Mouse (Mus musculus): ENCODE data around the gene Pld3. TPM values are rescaled to one million over a fixed set of nuclear protein-coding genes. Genes with fewer than 3 reads are reported as not detected.

Gene Pld3
- polyA plus RNA-seq, 1 experiment from 2014 or later: 57.4 TPM

DNA sequence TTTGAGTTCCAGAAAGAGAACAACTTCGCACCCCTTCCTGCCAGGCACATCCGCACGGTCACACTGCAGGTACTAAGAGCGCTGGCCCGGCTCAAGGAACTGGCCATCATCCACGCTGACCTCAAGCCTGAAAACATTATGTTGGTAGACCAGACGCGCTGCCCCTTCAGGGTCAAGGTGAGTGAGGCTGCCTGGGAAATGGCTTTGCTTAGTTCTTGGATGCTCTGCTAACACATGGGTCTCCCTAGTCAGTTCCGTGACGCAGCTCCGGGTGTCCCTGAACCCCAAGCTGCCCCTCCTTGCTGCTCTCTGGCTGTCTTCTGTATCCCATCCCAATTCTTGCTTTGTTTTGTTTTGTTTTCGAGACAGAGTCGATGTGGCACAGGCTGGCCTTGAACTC, 29.2 kb downstream of the Pld3 start:
- H3K4me1 ChIP-seq (ENCODE audit: insufficient read depth): no peaks in the 10 kb centered on the region
- 92% methylated on average over 13 of the region's 13 CpGs for WGBS
- H3K4me3 ChIP-seq (ENCODE audit: low read depth, low read length): no peak overlapping the region
- H3K4me2 ChIP-seq: no peak overlapping the region
- 0 out of 2 replicates have a peak, but pooled peaks cover 2% of the 10 kb centered on the region for H3K36me3 ChIP-seq (ENCODE audit: insufficient read depth)
- H3K9me3 ChIP-seq (ENCODE audit: low read depth, low read length): peaks cover 4% of the 10 kb centered on the region; the same call in 1 of the 2 replicates
- H3K27me3 ChIP-seq (ENCODE audit: insufficient read depth, low read length): no peaks in the 10 kb centered on the region
- ATAC-seq (ENCODE audit: insufficient read depth) (no peak), DNase-seq (no peak)
- H3K27ac ChIP-seq (ENCODE audit: low read depth): no peak overlapping the region
- TF ChIP-seq CTCF (IDR thresholded peaks at IDR 0.05; ENCODE audit: low read depth): no peak
- no peak overlapping the region for H3K9ac ChIP-seq

DNA sequence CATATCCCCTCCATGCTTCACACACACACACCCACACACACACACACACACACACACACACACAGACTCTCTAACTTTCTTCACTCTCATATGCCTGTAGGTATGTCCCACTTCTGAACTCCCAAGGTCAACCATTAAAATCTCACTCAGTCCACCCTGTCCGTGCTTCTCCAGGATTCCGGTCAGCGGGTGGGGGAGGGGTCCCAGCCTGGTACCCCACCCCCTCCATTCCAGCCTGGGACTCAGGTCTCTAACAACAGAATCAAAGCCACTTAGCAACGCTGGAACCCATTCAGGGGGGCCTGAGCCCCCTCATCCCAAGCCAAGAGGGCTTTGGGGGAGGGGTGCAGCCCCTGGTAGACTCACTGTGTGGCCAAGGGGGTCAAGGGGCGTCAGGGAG, 30.1 kb downstream of the Pld3 start, which contains the start of gene Hipk4:
Gene Hipk4, plus strand, starts transcription at position 301 of the 400 bp plus-strand sequence.
- Histone ChIP-seq H3K4me1 (ENCODE audit: insufficient read depth) (no peaks in the 10 kb centered on the region), H3K36me3 (ENCODE audit: insufficient read depth) (0 out of 2 replicates have a peak, but pooled peaks cover 3% of the 10 kb centered on the region)
- TF ChIP-seq CTCF (IDR thresholded peaks at IDR 0.05; ENCODE audit: low read depth): no peak

DNA sequence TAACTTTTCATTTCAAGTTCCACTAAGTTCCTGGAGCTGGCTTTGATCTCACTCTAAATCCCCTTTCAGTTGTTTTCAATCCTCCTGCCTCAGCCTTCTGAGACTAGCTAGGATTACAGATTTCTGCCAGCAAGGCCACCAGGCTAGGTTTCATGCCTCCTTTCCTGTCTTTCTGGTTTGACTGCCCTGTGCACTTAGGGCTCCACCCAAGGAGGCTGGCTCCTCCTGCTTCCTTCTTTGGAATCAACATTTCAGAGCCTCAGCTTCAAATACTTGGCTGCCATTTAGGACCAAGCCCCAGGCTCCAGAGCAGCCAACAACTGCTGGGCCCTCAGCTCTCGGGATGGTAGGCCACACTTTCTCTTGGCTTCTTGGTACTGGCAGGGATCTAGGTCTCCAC, 32.4 kb downstream of the Pld3 start:
- H3K4me2 ChIP-seq: no peak overlapping the region
- no peaks in the 10 kb centered on the region for H3K4me1 ChIP-seq (ENCODE audit: insufficient read depth)
- ATAC-seq (ENCODE audit: insufficient read depth) (no peak), DNase-seq (peak; percentile 44)
- no peak overlapping the region for H3K27ac ChIP-seq (ENCODE audit: low read depth)
- H3K9me3 ChIP-seq (ENCODE audit: low read depth, low read length): peaks cover 4% of the 10 kb centered on the region; the same call in 1 of the 2 replicates
- TF ChIP-seq CTCF (IDR thresholded peaks at IDR 0.05; ENCODE audit: low read depth): no peak
- H3K27me3 ChIP-seq (ENCODE audit: insufficient read depth, low read length): no peaks in the 10 kb centered on the region
- H3K9ac ChIP-seq: no peak overlapping the region
- WGBS: 63% methylated on average over 1 of the region's 1 CpGs
- H3K36me3 ChIP-seq (ENCODE audit: insufficient read depth): peaks cover 5% of the 10 kb centered on the region; the same call in 1 of the 2 replicates
- no peak overlapping the region for H3K4me3 ChIP-seq (ENCODE audit: low read depth, low read length)

More for the DNA sequence above, 30.1 kb downstream of the Pld3 start, which contains the start of gene Hipk4:
- DNase-seq (no peak), ATAC-seq (ENCODE audit: insufficient read depth) (no peak)
- Histone ChIP-seq H3K27me3 (ENCODE audit: insufficient read depth, low read length) (no peaks in the 10 kb centered on the region), H3K4me3 (ENCODE audit: low read depth, low read length) (no peak within 1 kb of the TSS), H3K27ac (ENCODE audit: low read depth) (no peak within 1 kb of the TSS), H3K4me2 (no peak within 1 kb of the TSS), H3K9me3 (ENCODE audit: low read depth, low read length) (peaks cover 4% of the 10 kb centered on the region; the same call in 1 of the 2 replicates), H3K9ac (no peak within 1 kb of the TSS)
- WGBS: 48% methylated on average over 5 of the region's 5 CpGs

DNA sequence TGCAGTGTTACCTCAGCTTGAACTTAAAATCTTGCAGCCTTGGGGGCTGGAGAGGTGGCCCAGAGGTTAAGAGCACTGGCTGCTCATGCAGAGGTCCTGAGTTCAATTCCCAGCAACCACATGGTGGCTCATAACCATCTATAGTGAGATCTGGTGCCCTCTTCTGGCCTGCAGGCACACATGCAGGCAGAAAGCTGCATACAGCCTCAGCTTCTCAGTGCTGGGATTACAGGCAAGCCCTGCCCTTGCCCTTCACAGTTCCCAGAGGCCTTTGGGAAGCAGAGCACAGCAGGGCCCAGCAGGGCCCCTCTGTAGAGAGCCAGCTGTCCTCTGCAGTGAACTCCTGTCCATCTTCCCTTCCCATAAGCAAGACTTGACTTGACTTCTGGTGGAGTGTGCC, 32.9 kb downstream of the Pld3 start:
- no peak overlapping the region for H3K4me3 ChIP-seq (ENCODE audit: low read depth, low read length)
- DNase-seq (no peak), ATAC-seq (ENCODE audit: insufficient read depth) (no peak)
- peaks cover 5% of the 10 kb centered on the region; the same call in 1 of the 2 replicates for H3K36me3 ChIP-seq (ENCODE audit: insufficient read depth)
- no peak overlapping the region for H3K9ac ChIP-seq
- no peaks in the 10 kb centered on the region for H3K4me1 ChIP-seq (ENCODE audit: insufficient read depth)
- no peaks in the 10 kb centered on the region for H3K27me3 ChIP-seq (ENCODE audit: insufficient read depth, low read length)
- peak; percentile 35; the same call in 1 of the 2 replicates for TF ChIP-seq CTCF (IDR thresholded peaks at IDR 0.05; ENCODE audit: low read depth)
- peaks cover 4% of the 10 kb centered on the region; the same call in 1 of the 2 replicates for H3K9me3 ChIP-seq (ENCODE audit: low read depth, low read length)
- no peak overlapping the region for H3K27ac ChIP-seq (ENCODE audit: low read depth)
- H3K4me2 ChIP-seq: no peak overlapping the region

DNA sequence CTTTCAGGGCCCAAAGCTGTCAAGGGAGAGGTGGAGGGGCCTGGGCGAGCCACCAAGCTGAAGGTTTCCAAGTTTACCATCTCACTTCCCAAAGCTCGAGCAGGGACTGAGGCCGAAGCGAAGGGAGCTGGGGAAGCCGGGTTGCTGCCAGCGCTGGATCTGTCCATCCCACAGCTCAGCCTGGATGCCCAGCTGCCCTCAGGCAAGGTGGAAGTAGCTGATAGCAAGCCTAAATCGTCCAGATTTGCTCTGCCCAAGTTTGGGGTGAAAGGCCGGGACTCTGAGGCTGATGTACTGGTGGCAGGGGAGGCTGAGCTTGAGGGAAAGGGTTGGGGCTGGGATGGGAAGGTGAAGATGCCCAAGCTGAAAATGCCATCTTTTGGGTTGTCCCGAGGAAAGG, 34.7 kb downstream of the Pld3 start:
- no peak for ATAC-seq (ENCODE audit: insufficient read depth)
- no peak overlapping the region for H3K9ac ChIP-seq
- no peaks in the 10 kb centered on the region for H3K4me1 ChIP-seq (ENCODE audit: insufficient read depth)
- H3K9me3 ChIP-seq (ENCODE audit: low read depth, low read length): peaks cover 4% of the 10 kb centered on the region; the same call in 1 of the 2 replicates
- no peak overlapping the region for H3K4me3 ChIP-seq (ENCODE audit: low read depth, low read length)
- H3K27ac ChIP-seq (ENCODE audit: low read depth): no peak overlapping the region
- peaks cover 5% of the 10 kb centered on the region; the same call in 1 of the 2 replicates for H3K36me3 ChIP-seq (ENCODE audit: insufficient read depth)
- no peaks in the 10 kb centered on the region for H3K27me3 ChIP-seq (ENCODE audit: insufficient read depth, low read length)
- no peak for TF ChIP-seq CTCF (IDR thresholded peaks at IDR 0.05; ENCODE audit: low read depth)
- no peak for DNase-seq
- H3K4me2 ChIP-seq: no peak overlapping the region
- 83% methylated on average over 9 of the region's 9 CpGs for WGBS

DNA sequence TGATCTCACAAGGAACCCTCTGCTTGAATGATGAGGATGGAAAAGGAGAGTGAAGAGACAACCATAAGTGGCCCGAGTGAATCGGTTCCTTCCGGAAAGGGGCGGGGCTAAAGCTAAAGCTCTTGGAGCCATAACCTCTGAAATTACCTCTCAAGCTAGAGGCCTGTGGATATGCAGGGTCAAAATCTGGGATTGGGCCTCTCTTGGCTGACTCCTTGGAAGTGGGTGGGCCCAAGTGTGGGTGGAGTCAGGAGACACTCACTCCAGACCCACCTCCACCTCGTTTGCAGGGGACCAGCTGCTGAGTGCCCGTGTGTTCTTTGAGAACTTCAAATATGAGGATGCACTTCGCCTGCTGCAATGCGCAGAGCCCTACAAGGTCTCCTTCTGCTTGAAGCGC, 38.1 kb downstream of the Pld3 start:
- DNase-seq (no peak), ATAC-seq (ENCODE audit: insufficient read depth) (0 out of 2 replicates have a peak, but pooled peaks have one; percentile 11)
- Histone ChIP-seq H3K4me2 (no peak overlapping the region), H3K27ac (ENCODE audit: low read depth) (no peak overlapping the region), H3K9me3 (ENCODE audit: low read depth, low read length) (peaks cover 3% of the 10 kb centered on the region; the same call in 1 of the 2 replicates), H3K27me3 (ENCODE audit: insufficient read depth, low read length) (no peaks in the 10 kb centered on the region), H3K9ac (no peak overlapping the region), H3K36me3 (ENCODE audit: insufficient read depth) (peaks cover 5% of the 10 kb centered on the region; the same call in 1 of the 2 replicates), H3K4me3 (ENCODE audit: low read depth, low read length) (no peak overlapping the region), H3K4me1 (ENCODE audit: insufficient read depth) (no peaks in the 10 kb centered on the region)
- TF ChIP-seq CTCF (IDR thresholded peaks at IDR 0.05; ENCODE audit: low read depth): no peak
- 66% methylated on average over 9 of the region's 9 CpGs for WGBS

DNA sequence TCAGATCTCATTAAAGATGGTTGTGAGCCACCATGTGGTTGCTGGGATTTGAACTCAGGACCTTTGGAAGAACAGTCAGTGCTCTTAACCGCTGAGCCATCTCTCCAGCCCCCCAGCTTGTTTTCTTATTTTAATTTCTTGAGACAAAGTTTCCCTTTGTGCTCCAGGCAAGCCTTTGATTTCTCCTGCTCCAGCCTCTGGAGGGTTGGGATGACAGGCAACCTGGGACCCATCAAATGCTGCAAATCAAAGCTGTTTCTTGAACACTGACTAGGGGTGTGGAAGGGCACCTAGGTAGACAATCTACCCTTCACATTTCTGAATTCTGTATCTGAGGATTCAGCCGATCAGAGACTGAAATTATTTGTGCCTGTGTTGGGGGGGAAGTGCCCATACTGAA, 42.2 kb downstream of the Pld3 start:
- no peak for DNase-seq
- no peaks in the 10 kb centered on the region for H3K27me3 ChIP-seq (ENCODE audit: insufficient read depth, low read length)
- no peaks in the 10 kb centered on the region for H3K36me3 ChIP-seq (ENCODE audit: insufficient read depth)
- WGBS: 81% methylated on average over 2 of the region's 2 CpGs
- no peak for ATAC-seq (ENCODE audit: insufficient read depth)
- H3K9ac ChIP-seq: no peak overlapping the region
- H3K4me1 ChIP-seq (ENCODE audit: insufficient read depth): peaks cover 11% of the 10 kb centered on the region
- no peaks in the 10 kb centered on the region for H3K9me3 ChIP-seq (ENCODE audit: low read depth, low read length)
- H3K27ac ChIP-seq (ENCODE audit: low read depth): no peak overlapping the region
- TF ChIP-seq CTCF (IDR thresholded peaks at IDR 0.05; ENCODE audit: low read depth): no peak
- H3K4me3 ChIP-seq (ENCODE audit: low read depth, low read length): no peak overlapping the region
- H3K4me2 ChIP-seq: no peak overlapping the region

Measured in lung, embryonic 14.5 days (tissue).